Mouse (Mus musculus) cerebellum, adult 2 months (tissue): ENCODE results near the gene Ank3.

Experiments used
- CTCF ChIP-seq: fragments of 200-500 bp; IDR thresholded peaks from 2 replicates; pipeline ENCODE4 v1.5.1; 2011; ENCODE audit warnings: low read depth, mild to moderate bottlenecking, control low read depth, low read length, moderate library complexity, borderline replicate concordance; ENCODE audit not compliant: insufficient read depth
- POLR2A ChIP-seq: fragments of 200-500 bp; IDR thresholded peaks from 2 replicates; pipeline ENCODE4 v1.6.1; 2011; ENCODE audit warnings: low read length, control low read depth, borderline replicate concordance; ENCODE audit not compliant: insufficient read depth

GRCm38 (mm10) chr10:69796421-69796886 lies 397.9 kb downstream of the Ank3 start:
- TF ChIP-seq POLR2A (no peak), CTCF (no peak)
